Mouse (Mus musculus) lung, embryonic 15.5 days (tissue): Measurements from ENCODE around the gene Arhgef1. TPM values are rescaled to one million over a fixed set of nuclear protein-coding genes. Genes with fewer than 3 reads are reported as not detected.

Experiments
- ATAC-seq: fragments of 200-750 bp; cut with Nextera tagmentation; 2 replicates; pipeline ENCODE4 v1.8.0; 2017; ENCODE audit warnings: moderate number of reproducible peaks, borderline replicate concordance; ENCODE audit not compliant: low FRiP score, low TSS enrichment; ENCODE audit errors: extremely low read depth
- H3K27ac ChIP-seq: fragments of 300-500 bp; sonication (generic); 2 replicates; pipeline ENCODE4 v1.5.1; 2015; ENCODE audit warnings: moderate library complexity, mild to moderate bottlenecking, inconsistent platforms
- H3K27me3 ChIP-seq: fragments of 300-500 bp; sonication (generic); 2 replicates; pipeline ENCODE4 v1.6.1; 2015; ENCODE audit warnings: inconsistent platforms
- H3K36me3 ChIP-seq: fragments of 300-500 bp; sonication (generic); 2 replicates; pipeline ENCODE4 v1.6.1; 2015; ENCODE audit warnings: inconsistent platforms
- H3K4me1 ChIP-seq: fragments of 300-500 bp; sonication (generic); 2 replicates; pipeline ENCODE4 v1.6.1; 2015; ENCODE audit warnings: inconsistent platforms
- H3K4me2 ChIP-seq: fragments of 300-500 bp; sonication (generic); 2 replicates; pipeline ENCODE4 v1.6.1; 2015; ENCODE audit warnings: inconsistent platforms, mild to moderate bottlenecking, moderate library complexity
- H3K4me3 ChIP-seq: fragments of 300-500 bp; sonication (generic); 2 replicates; pipeline ENCODE4 v1.5.1; 2015; ENCODE audit warnings: mild to moderate bottlenecking, inconsistent platforms
- H3K9ac ChIP-seq: fragments of 300-500 bp; sonication (generic); 2 replicates; pipeline ENCODE4 v1.6.1; 2015; ENCODE audit warnings: inconsistent platforms
- H3K9me3 ChIP-seq: fragments of 300-500 bp; sonication (generic); 2 replicates; pipeline ENCODE4 v1.6.1; 2016; ENCODE audit warnings: inconsistent platforms
- WGBS: fragments of 180-500 bp; shearing (Covaris S2); methylation state at CpG from one replicate; pipeline ENCODE4 v1.1.7; 2015; 5-methylcytosine and 5-hydroxymethylcytosine counted together
- microRNA-seq: library from miRNA; unstranded; fragments of <30 nt; microRNA quantifications from one replicate; pipeline ENCODE4, GENCODE M21; 2016
- polyA plus RNA-seq: library from polyadenylated mRNA; unstranded; fragments of >200 nt; fragmentation: Nextera tagmentation; extraction: Ambion mirVana; gene quantifications from 2 replicates; pipeline ENCODE4 v1.2.1, GENCODE M21; 2015

Arhgef1 gene
- polyA plus RNA-seq, 1 experiment from 2014 or later: 128 TPM

DNA sequence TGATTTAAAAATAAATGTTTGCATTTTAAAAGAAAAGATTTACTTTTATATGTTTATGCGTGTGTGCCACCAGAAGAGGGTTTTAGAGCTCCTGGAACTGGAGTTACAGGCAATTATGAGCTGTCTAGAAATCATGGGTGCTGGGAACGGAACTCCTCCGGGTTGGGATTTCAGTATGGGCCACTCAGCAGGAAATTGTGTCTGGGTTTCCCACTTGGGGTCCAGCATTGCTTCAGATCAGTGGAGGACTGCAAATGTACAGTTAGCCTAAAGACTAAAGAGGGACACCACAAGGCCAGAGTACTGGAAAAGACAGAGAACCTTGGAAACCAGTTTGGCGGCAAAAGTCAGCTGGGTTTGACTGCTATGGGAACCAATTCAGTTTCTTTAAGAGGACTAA is 70.5 kb downstream of the Arhgef1 start:
- Histone ChIP-seq H3K36me3 (peaks cover 3% of the 10 kb centered on the region; the same call in 1 of the 2 replicates), H3K9me3 (no peaks in the 10 kb centered on the region), H3K4me2 (no peak overlapping the region), H3K27ac (no peak overlapping the region), H3K4me3 (no peak overlapping the region), H3K9ac (no peak overlapping the region), H3K4me1 (peaks cover 5% of the 10 kb centered on the region), H3K27me3 (no peaks in the 10 kb centered on the region)
- ATAC-seq: no peak
- 73% methylated on average over 4 of the region's 4 CpGs for WGBS

DNA sequence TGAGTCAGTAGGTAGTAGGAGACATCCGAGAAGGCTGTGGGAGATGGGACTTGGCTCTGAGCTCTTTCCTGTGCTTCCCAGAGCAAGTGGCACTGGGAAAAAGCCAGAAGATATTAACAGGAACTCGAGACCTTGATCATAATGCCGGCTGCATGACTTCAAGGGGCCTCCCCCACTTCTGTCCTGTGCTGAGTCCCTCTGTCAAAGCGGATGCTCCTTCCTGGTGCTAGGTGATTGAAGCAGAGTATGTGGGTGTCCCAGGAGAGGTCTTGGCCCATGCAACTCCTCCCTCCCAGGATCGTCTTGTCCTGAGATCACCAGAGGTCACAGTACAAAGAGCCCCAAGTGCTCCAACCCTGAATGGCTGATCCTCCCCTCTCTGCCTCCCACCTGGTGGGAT is 71.2 kb downstream of the Arhgef1 start:
- H3K27me3 ChIP-seq: no peaks in the 10 kb centered on the region
- no peak overlapping the region for H3K4me3 ChIP-seq
- no peaks in the 10 kb centered on the region for H3K9me3 ChIP-seq
- ATAC-seq: no peak
- no peak overlapping the region for H3K4me2 ChIP-seq
- peaks cover 5% of the 10 kb centered on the region for H3K4me1 ChIP-seq
- peaks cover 3% of the 10 kb centered on the region; the same call in 1 of the 2 replicates for H3K36me3 ChIP-seq
- H3K9ac ChIP-seq: no peak overlapping the region
- H3K27ac ChIP-seq: no peak overlapping the region
- WGBS: 51% methylated on average over 5 of the region's 5 CpGs

DNA sequence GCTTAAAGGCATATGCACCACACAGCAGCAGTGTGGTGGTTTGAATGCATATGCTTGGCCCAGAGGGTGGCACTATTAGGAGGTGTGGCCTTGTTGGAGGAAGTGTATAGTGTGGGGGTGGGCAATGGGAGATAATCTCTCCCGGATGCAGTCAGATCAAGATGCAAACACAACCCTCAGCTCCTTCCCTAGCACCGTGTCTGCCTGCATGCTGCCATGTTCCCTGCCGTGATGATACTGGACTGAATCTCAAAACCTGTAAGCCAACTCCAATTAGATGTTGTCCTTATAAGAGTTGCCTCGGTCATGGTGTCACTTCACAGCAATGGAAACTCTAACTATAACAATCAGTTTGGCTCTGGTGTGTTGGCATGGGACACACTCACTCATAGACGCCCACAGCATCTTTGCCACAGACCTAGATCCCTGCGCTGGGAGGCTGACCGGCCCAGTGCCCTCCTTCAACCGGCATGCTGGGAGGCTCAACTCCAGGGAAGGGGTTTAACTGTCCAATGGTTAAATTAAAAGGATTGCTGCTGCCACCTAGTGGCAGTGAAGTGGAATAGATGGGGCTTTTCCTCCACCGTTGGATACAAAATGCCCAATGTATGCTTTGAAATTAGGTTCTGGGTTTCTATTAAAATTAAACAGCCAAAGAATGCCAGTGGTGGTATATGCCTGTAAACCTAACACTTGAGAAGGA is 72.3 kb downstream of the Arhgef1 start:
- Histone ChIP-seq H3K27ac (no peak overlapping the region), H3K36me3 (no peaks in the 10 kb centered on the region), H3K4me2 (no peak overlapping the region), H3K4me3 (no peak overlapping the region), H3K4me1 (peaks cover 5% of the 10 kb centered on the region), H3K9me3 (no peaks in the 10 kb centered on the region), H3K9ac (no peak overlapping the region), H3K27me3 (no peaks in the 10 kb centered on the region)
- no peak for ATAC-seq
- WGBS: 29% methylated on average over 9 of the region's 9 CpGs

Small RNAs within 50 kb of the gene (microRNA-seq; reads per million reads assigned to microRNA genes)
- not detected for gene Mir7046

Other genes starting within 250 kb of the Arhgef1 start
- gene Tex101, start 226.2 kb upstream of the Arhgef1 start, polyA plus RNA-seq: not detected in 2 replicates
- not detected in 2 replicates for gene BC049730, start 193.7 kb upstream of the Arhgef1 start, polyA plus RNA-seq
- not detected in 2 replicates for gene Gm4763, start 176.0 kb upstream of the Arhgef1 start, polyA plus RNA-seq
- gene Cd177, start 142.6 kb upstream of the Arhgef1 start, polyA plus RNA-seq: 0.73 and 0.75 TPM in 2 replicates
- gene Ceacam10, start 125.7 kb upstream of the Arhgef1 start, polyA plus RNA-seq: 0.15 TPM in 1 of 2 replicates, not detected in the other
- 14.1 and 18.4 TPM in 2 replicates for gene Gm9844, start 40.7 kb upstream of the Arhgef1 start, polyA plus RNA-seq
- gene Lypd4, start 33.0 kb upstream of the Arhgef1 start, polyA plus RNA-seq: not detected in 2 replicates
- gene Dmrtc2, start 32.9 kb upstream of the Arhgef1 start, polyA plus RNA-seq: not detected in 2 replicates
- 2,408 and 2,762 TPM in 2 replicates for gene Rps19, start 18.5 kb upstream of the Arhgef1 start, polyA plus RNA-seq
- gene Cd79a, start 5.5 kb upstream of the Arhgef1 start, polyA plus RNA-seq: 0.25 and 0.52 TPM in 2 replicates
- gene Gm4881, start 41.6 kb downstream of the Arhgef1 start, polyA plus RNA-seq: not detected in 2 replicates
- gene Rabac1, start 69.8 kb downstream of the Arhgef1 start, polyA plus RNA-seq: 154 and 156 TPM in 2 replicates
- 0.84 and 1.3 TPM in 2 replicates for gene Atp1a3, start 103.0 kb downstream of the Arhgef1 start, polyA plus RNA-seq
- gene Grik5, start 169.4 kb downstream of the Arhgef1 start, polyA plus RNA-seq: 3.8 and 4.2 TPM in 2 replicates
- 29.8 and 30.4 TPM in 2 replicates for gene Zfp574, start 169.7 kb downstream of the Arhgef1 start, polyA plus RNA-seq